Mouse (Mus musculus) embryonic facial prominence, embryonic 11.5 days (tissue): ENCODE results near the gene Pilrb1. TPM values are rescaled to one million over a fixed set of nuclear protein-coding genes. Genes with fewer than 3 reads are reported as not detected.
"Not testable (repeated sequence)": the region's sequence is repeated elsewhere in the genome, so short reads cannot be mapped to it uniquely, and the experiment has no call there.

Source experiments
- ATAC-seq: fragments of 200-750 bp; cut with Nextera tagmentation; replicated peaks from 2 replicates; pipeline ENCODE4 v1.8.0; 2017; ENCODE audit warnings: low read depth; ENCODE audit not compliant: insufficient number of reproducible peaks, low FRiP score, low TSS enrichment
- DNase-seq: peaks from one replicate; pipeline ENCODE4 v3.0.0-alpha.2; 2015; ENCODE audit warnings: low spot score
- H3K27ac ChIP-seq: fragments of 300-500 bp; sonication (generic); replicated peaks from 2 replicates; pipeline ENCODE4 v1.5.1; 2014; ENCODE audit warnings: mild to moderate bottlenecking, low read depth, low read length, control low read depth
- H3K27me3 ChIP-seq: fragments of 300-500 bp; sonication (generic); 2 replicates; pipeline ENCODE4 v1.6.1; 2014; ENCODE audit warnings: mild to moderate bottlenecking, low read length, moderate library complexity, mixed read lengths; ENCODE audit not compliant: control insufficient read depth, insufficient read depth
- H3K36me3 ChIP-seq: fragments of 300-500 bp; sonication (generic); replicated peaks from 2 replicates; pipeline ENCODE4 v1.6.1; 2014; ENCODE audit warnings: low read depth, mild to moderate bottlenecking, low read length, moderate library complexity, mixed read lengths; ENCODE audit not compliant: control insufficient read depth, insufficient read depth
- H3K4me1 ChIP-seq: fragments of 300-500 bp; sonication (generic); 2 replicates; pipeline ENCODE4 v1.6.1; 2014; ENCODE audit warnings: low read length, mixed read lengths; ENCODE audit not compliant: control insufficient read depth, insufficient read depth
- H3K4me2 ChIP-seq: fragments of 300-500 bp; sonication (generic); 2 replicates; pipeline ENCODE4 v1.6.1; 2014; ENCODE audit warnings: low read depth, mild to moderate bottlenecking, control low read depth, low read length, moderate library complexity
- H3K4me3 ChIP-seq: fragments of 300-500 bp; sonication (generic); 2 replicates; pipeline ENCODE4 v1.5.1; 2014; ENCODE audit warnings: low read depth, low read length, control low read depth
- H3K9ac ChIP-seq: fragments of 300-500 bp; sonication (generic); replicated peaks from 2 replicates; pipeline ENCODE4 v1.6.1; 2014; ENCODE audit warnings: mild to moderate bottlenecking, control low read depth, low read length
- H3K9me3 ChIP-seq: fragments of 300-500 bp; sonication (generic); replicated peaks from 2 replicates; pipeline ENCODE4 v1.6.1; 2016; ENCODE audit warnings: mild to moderate bottlenecking, low read length, inconsistent platforms, mixed read lengths; ENCODE audit not compliant: control insufficient read depth
- WGBS: fragments of 180-500 bp; shearing (Covaris S2); extraction: QIAGEN DNeasy Blood & Tissue Kit; methylation state at CpG from one replicate; pipeline ENCODE4 v1.1.7; 2014; 5-methylcytosine and 5-hydroxymethylcytosine counted together
- polyA plus RNA-seq: library from polyadenylated mRNA; unstranded; fragments of >200 nt; fragmentation: Nextera tagmentation; extraction: Ambion mirVana; gene quantifications from 2 replicates; pipeline ENCODE4 v1.2.1, GENCODE M21; 2014

Pilrb1 gene
- polyA plus RNA-seq, 1 experiment from 2014 or later: not detected

- H3K27ac ChIP-seq: no peak overlapping the region
- no peak overlapping the region for H3K4me2 ChIP-seq
- H3K4me3 ChIP-seq: no peak overlapping the region
- ATAC-seq (no peak), DNase-seq (no peak)
- WGBS: 87% methylated on average over 2 of the region's 2 CpGs
- H3K36me3 ChIP-seq: no peaks in the 10 kb centered on the region
- no peaks in the 10 kb centered on the region for H3K4me1 ChIP-seq
- H3K27me3 ChIP-seq: no peaks in the 10 kb centered on the region
- H3K9me3 ChIP-seq: no peaks in the 10 kb centered on the region
- no peak overlapping the region for H3K9ac ChIP-seq
Observed at GRCm38 (mm10) chr5:137875054-137875453, 17.1 kb upstream of the Pilrb1 start.

GRCm38 (mm10) chr5:137872381-137872702, 14.4 kb upstream of the Pilrb1 start:
- 31% methylated on average over 1 of the region's 1 CpGs for WGBS
- DNase-seq, H3K4me3 ChIP-seq, H3K4me2 ChIP-seq, ATAC-seq, H3K27me3 ChIP-seq, H3K4me1 ChIP-seq, H3K27ac ChIP-seq, H3K9me3 ChIP-seq, H3K9ac ChIP-seq, H3K36me3 ChIP-seq: not testable (repeated sequence)

- H3K4me2 ChIP-seq, H3K27me3 ChIP-seq, DNase-seq, H3K4me3 ChIP-seq, H3K9me3 ChIP-seq, H3K9ac ChIP-seq, H3K4me1 ChIP-seq, H3K36me3 ChIP-seq, H3K27ac ChIP-seq, ATAC-seq: not testable (repeated sequence)
- WGBS: 80% methylated on average over 2 of the region's 3 CpGs
Observed at GRCm38 (mm10) chr5:137871644-137872380, 13.9 kb upstream of the Pilrb1 start, which contains the start of gene Pilrb2. Gene Pilrb2 (minus strand): TSS chr5:137871815.

- H3K27ac ChIP-seq, H3K4me2 ChIP-seq, H3K4me1 ChIP-seq, H3K9me3 ChIP-seq, H3K27me3 ChIP-seq, H3K9ac ChIP-seq, H3K36me3 ChIP-seq, ATAC-seq, H3K4me3 ChIP-seq, DNase-seq: not testable (repeated sequence)
- WGBS: 75% methylated on average over 2 of the region's 2 CpGs
Observed at GRCm38 (mm10) chr5:137868600-137868999, 10.7 kb upstream of the Pilrb1 start.

GRCm38 (mm10) chr5:137864008-137864407, 6.1 kb upstream of the Pilrb1 start:
- H3K9ac ChIP-seq, H3K4me3 ChIP-seq, H3K36me3 ChIP-seq, DNase-seq, ATAC-seq, H3K27me3 ChIP-seq, H3K27ac ChIP-seq, H3K4me1 ChIP-seq, H3K4me2 ChIP-seq, H3K9me3 ChIP-seq: not testable (repeated sequence)
- 83% methylated on average over 1 of the region's 1 CpGs for WGBS

- not testable (repeated sequence) for H3K27ac ChIP-seq, H3K36me3 ChIP-seq, H3K4me2 ChIP-seq, H3K4me3 ChIP-seq, ATAC-seq, DNase-seq, H3K4me1 ChIP-seq, H3K9me3 ChIP-seq, H3K9ac ChIP-seq, H3K27me3 ChIP-seq
- 75% methylated on average over 5 of the region's 5 CpGs for WGBS
Observed at GRCm38 (mm10) chr5:137856870-137857269, 1.0 kb downstream of the Pilrb1 start.

GRCm38 (mm10) chr5:137854907-137855306, 3.0 kb downstream of the Pilrb1 start:
- DNase-seq, ATAC-seq, H3K27me3 ChIP-seq, H3K36me3 ChIP-seq, H3K27ac ChIP-seq, H3K9ac ChIP-seq, H3K9me3 ChIP-seq, H3K4me2 ChIP-seq, H3K4me3 ChIP-seq, H3K4me1 ChIP-seq: not testable (repeated sequence)
- 86% methylated on average over 3 of the region's 3 CpGs for WGBS

- H3K9ac ChIP-seq, H3K4me1 ChIP-seq, H3K36me3 ChIP-seq, H3K4me3 ChIP-seq, H3K4me2 ChIP-seq, H3K27ac ChIP-seq, H3K9me3 ChIP-seq, ATAC-seq, H3K27me3 ChIP-seq, DNase-seq: not testable (repeated sequence)
- 87% methylated on average over 1 of the region's 1 CpGs for WGBS
Observed at GRCm38 (mm10) chr5:137850313-137850712, 7.6 kb downstream of the Pilrb1 start.
